Mouse (Mus musculus) CH12.LX (cell line): ENCODE results near the gene Gpr45. TPM values are rescaled to one million over a fixed set of nuclear protein-coding genes. Genes with fewer than 3 reads are reported as not detected.

Experiments
- DNase-seq: peaks from one replicate; pipeline ENCODE4 v3.0.0-alpha.2; 2013; ENCODE audit errors: extremely low read depth
- H3K27ac ChIP-seq: 2 replicates; pipeline ENCODE4 v1.5.1; 2012; ENCODE audit warnings: low read depth, mild to moderate bottlenecking, control low read depth, moderate library complexity; ENCODE audit not compliant: insufficient read depth
- H3K27me3 ChIP-seq: replicated peaks from 2 replicates; pipeline ENCODE3; 2012; ENCODE audit warnings: inconsistent platforms
- H3K36me3 ChIP-seq, 2 experiments: replicated peaks in 1 of 2; 2 replicates each; pipeline versions ENCODE3 to v1.6.1; 2012; ENCODE audit warnings: inconsistent platforms in 1 of 2, low read length in 1 of 2, mild to moderate bottlenecking in 1 of 2, mixed read lengths in 1 of 2, moderate library complexity in 1 of 2; ENCODE audit not compliant: control insufficient read depth in 1 of 2, insufficient read depth in 1 of 2
- H3K4me1 ChIP-seq, 2 experiments: 2 replicates each; pipeline ENCODE4 v1.6.1; 2012; ENCODE audit warnings: inconsistent platforms in 1 of 2, moderate library complexity in 1 of 2; ENCODE audit not compliant: insufficient read depth in 2 of 2, control insufficient read depth in 1 of 2
- H3K4me2 ChIP-seq: 2 replicates; pipeline ENCODE4 v1.6.1; 2012; ENCODE audit warnings: low read depth, mild to moderate bottlenecking, control low read depth; ENCODE audit not compliant: poor library complexity, insufficient read depth, severe bottlenecking
- H3K4me3 ChIP-seq, 3 experiments: fragments of 150-350 bp in 1 of 3; sonication (generic) in 1 of 3; replicated peaks in 1 of 3; 2 replicates each; pipeline versions ENCODE3 to v1.5.1; 2011 to 2012; ENCODE audit warnings: low read depth in 2 of 3, low read length in 2 of 3, mild to moderate bottlenecking in 2 of 3, moderate library complexity in 2 of 3, control low read depth in 1 of 3, improper control_type of control experiment in 1 of 3, inconsistent platforms in 1 of 3, mixed read lengths in 1 of 3; ENCODE audit not compliant: poor library complexity in 1 of 3
- H3K79me2 ChIP-seq: replicated peaks from 2 replicates; pipeline ENCODE4 v1.6.1; 2012; ENCODE audit warnings: mild to moderate bottlenecking, moderate library complexity; ENCODE audit not compliant: control insufficient read depth, poor library complexity, insufficient read depth, severe bottlenecking; ENCODE audit errors: extremely low read depth
- H3K9ac ChIP-seq: 2 replicates; pipeline ENCODE4 v1.6.1; 2012; ENCODE audit warnings: low read depth, mild to moderate bottlenecking, control low read depth, moderate library complexity; ENCODE audit not compliant: insufficient read depth
- H3K9me3 ChIP-seq: replicated peaks from 2 replicates; pipeline ENCODE3; 2012; ENCODE audit warnings: low read length, inconsistent platforms, mixed read lengths
- BHLHE40 ChIP-seq: IDR thresholded peaks from 2 replicates; pipeline ENCODE4 v1.6.1; 2011; ENCODE audit warnings: mild to moderate bottlenecking, low read depth, low read length, improper control_type of control experiment
- CHD1 ChIP-seq: IDR thresholded peaks from 2 replicates; pipeline ENCODE4 v1.6.1; 2012; ENCODE audit warnings: low read depth, low read length, improper control_type of control experiment, inconsistent platforms
- E2F4 ChIP-seq: IDR thresholded peaks from 2 replicates; pipeline ENCODE4 v1.6.1; 2011; ENCODE audit warnings: low read depth, low read length, improper control_type of control experiment; ENCODE audit not compliant: insufficient replicate concordance
- HCFC1 ChIP-seq: IDR thresholded peaks from 2 replicates; pipeline ENCODE4 v1.6.1; 2012; ENCODE audit warnings: low read depth, mild to moderate bottlenecking, inconsistent platforms, low read length, improper control_type of control experiment
- JUND ChIP-seq: conservative IDR thresholded peaks from 2 replicates; pipeline ENCODE4 v1.6.1; 2011; ENCODE audit warnings: low read depth, low read length, improper control_type of control experiment
- KAT2A ChIP-seq: IDR thresholded peaks from 2 replicates; pipeline ENCODE4 v1.6.1; 2012; ENCODE audit warnings: low read length, improper control_type of control experiment, inconsistent platforms; ENCODE audit not compliant: insufficient replicate concordance
- MAZ ChIP-seq: IDR thresholded peaks from 2 replicates; pipeline ENCODE4 v1.6.1; 2012; ENCODE audit warnings: low read depth, mild to moderate bottlenecking, inconsistent platforms, low read length, improper control_type of control experiment, moderate library complexity
- MEF2A ChIP-seq: IDR thresholded peaks from 2 replicates; pipeline ENCODE4 v1.6.1; 2014; ENCODE audit warnings: low read depth, mild to moderate bottlenecking, inconsistent platforms, low read length, improper control_type of control experiment, borderline replicate concordance
- MYC ChIP-seq: IDR thresholded peaks from 2 replicates; pipeline ENCODE4 v1.6.1; 2011; ENCODE audit warnings: low read depth, mild to moderate bottlenecking, improper control_type of control experiment, low read length
- NRF1 ChIP-seq: IDR thresholded peaks from 2 replicates; pipeline ENCODE4 v1.6.1; 2014; ENCODE audit warnings: low read depth, mild to moderate bottlenecking, inconsistent platforms, low read length, improper control_type of control experiment, moderate library complexity
- PAX5 ChIP-seq: IDR thresholded peaks from 2 replicates; pipeline ENCODE4 v1.6.1; 2012; ENCODE audit warnings: low read length, inconsistent platforms, mixed read lengths
- POLR2A ChIP-seq: IDR thresholded peaks from 2 replicates; pipeline ENCODE4 v1.6.1; 2011; ENCODE audit warnings: low read depth, mild to moderate bottlenecking, improper control_type of control experiment, low read length
- POLR2AphosphoS2 ChIP-seq: IDR thresholded peaks from 2 replicates; pipeline ENCODE4 v1.6.1; 2011; ENCODE audit warnings: low read depth, low read length, improper control_type of control experiment
- RCOR1 ChIP-seq: conservative IDR thresholded peaks from 2 replicates; pipeline ENCODE4 v1.6.1; 2012; ENCODE audit warnings: low read depth, mild to moderate bottlenecking, inconsistent platforms, low read length, improper control_type of control experiment
- SMC3 ChIP-seq: IDR thresholded peaks from 2 replicates; pipeline ENCODE4 v1.6.1; 2011; ENCODE audit warnings: low read depth, low read length, improper control_type of control experiment
- TCF12 ChIP-seq: IDR thresholded peaks from 2 replicates; pipeline ENCODE4 v1.6.1; 2014; ENCODE audit warnings: low read depth, mild to moderate bottlenecking, inconsistent platforms, low read length, improper control_type of control experiment
- ZC3H11A ChIP-seq: IDR thresholded peaks from 2 replicates; pipeline ENCODE4 v1.6.1; 2012; ENCODE audit warnings: low read depth, mild to moderate bottlenecking, inconsistent platforms, low read length, improper control_type of control experiment
- ZMIZ1 ChIP-seq: IDR thresholded peaks from 2 replicates; pipeline ENCODE4 v1.6.1; 2012; ENCODE audit warnings: low read depth, mild to moderate bottlenecking, inconsistent platforms, low read length, improper control_type of control experiment
- dilution Hi-C: fragments of 300-500 bp; cut with MboI; formaldehyde crosslinking; loops from 2 replicates; pipeline ENCODE4 v1.14.3; 2020; ENCODE audit warnings: low sequenced_read_pairs; ENCODE audit not compliant: extremely low pct_unique_long_range_greater_than_20kb, extremely low pct_ligation_motif_present
- in situ Hi-C: fragments of 300-500 bp; cut with MboI; formaldehyde crosslinking; loops from 3 replicates; pipeline ENCODE4 v1.14.3; 2019; ENCODE audit warnings: low sequenced_read_pairs, low pct_ligation_motif_present, low pct_unique_long_range_greater_than_20kb, mixed read lengths
- polyA plus RNA-seq: library from polyadenylated mRNA; unstranded; fragments of >175 nt; gene quantifications from 2 replicates; pipeline ENCODE4 v1.2.1, GENCODE M21; 2012; ENCODE audit warnings: low read depth; ENCODE audit not compliant: insufficient read length
- total RNA-seq, 2 experiments: library from RNA; depleted of rRNA; stranded (reverse); fragments of 300-350 nt in 1 of 2; fragments of >200 nt in 1 of 2; gene quantifications; 2 replicates each; pipeline ENCODE4 v1.2.3; 2012 to 2014

Gene Gpr45
- total and polyA plus RNA-seq, 3 experiments: not detected

GRCm38 (mm10) chr1:42917908-42918307 is 34.8 kb upstream of the Gpr45 start:
- no peak overlapping the region for H3K4me2 ChIP-seq
- TF ChIP-seq MYC (no peak), ZC3H11A (no peak), BHLHE40 (peak; percentile 26; the same call in 1 of the 2 replicates), CHD1 (no peak)
- H3K9ac ChIP-seq: no peak overlapping the region
- H3K4me3 ChIP-seq: no peak overlapping the region
- H3K4me1 ChIP-seq: no peaks in the 10 kb centered on the region
- H3K9me3 ChIP-seq: no peaks in the 10 kb centered on the region
- no peaks in the 10 kb centered on the region for H3K27me3 ChIP-seq
- no peaks in the 10 kb centered on the region for H3K79me2 ChIP-seq
- no peak overlapping the region for H3K27ac ChIP-seq
- dilution Hi-C loops (no loop called here), in situ Hi-C loops (loop anchor here (10.0 to 25.0 kb wide), 2 partner anchors 147 to 344 kb away; no protein-coding TSS in a partner anchor)
- no peak for DNase-seq
- no peaks in the 10 kb centered on the region for H3K36me3 ChIP-seq

DNA sequence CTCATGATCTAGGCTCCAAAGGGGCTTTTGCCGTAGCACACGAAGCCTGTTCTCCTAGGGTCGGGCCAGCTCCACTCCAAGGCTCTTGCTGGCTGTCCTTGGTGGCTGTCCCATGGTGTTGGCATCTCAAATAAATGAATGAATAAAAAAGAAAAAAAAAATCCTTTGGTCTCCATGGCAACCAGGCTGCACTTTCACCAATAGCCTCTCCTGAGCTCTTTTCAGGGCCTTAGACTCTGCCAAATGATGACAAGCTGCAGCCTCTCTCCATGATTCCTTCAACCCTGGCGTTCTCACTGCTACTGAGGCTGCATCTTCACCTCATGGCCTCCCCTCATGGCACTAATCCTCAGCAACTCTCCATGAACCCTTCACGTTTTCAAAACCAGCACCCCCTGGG is 28.7 kb upstream of the Gpr45 start:
- dilution Hi-C loops (no loop called here), in situ Hi-C loops (loop anchor here (25.0 kb wide), 1 partner anchor 338 kb away; no protein-coding TSS in a partner anchor)

GRCm38 (mm10) chr1:42933613-42934012 is 19.1 kb upstream of the Gpr45 start:
- no peaks in the 10 kb centered on the region for H3K9me3 ChIP-seq
- dilution Hi-C loops (no loop called here), in situ Hi-C loops (no loop called here)

More for the DNA sequence above, 28.7 kb upstream of the Gpr45 start:
- Histone ChIP-seq H3K4me1 (no peaks in the 10 kb centered on the region), H3K9me3 (no peaks in the 10 kb centered on the region), H3K36me3 (no peaks in the 10 kb centered on the region), H3K27me3 (no peaks in the 10 kb centered on the region), H3K9ac (no peak overlapping the region), H3K79me2 (no peaks in the 10 kb centered on the region), H3K4me3 (no peak overlapping the region), H3K27ac (no peak overlapping the region), H3K4me2 (no peak overlapping the region)
- DNase-seq: no peak
- TF ChIP-seq BHLHE40: no peak
- TF ChIP-seq KAT2A: no peak
- TF ChIP-seq MEF2A: no peak

More at GRCm38 (mm10) chr1:42933613-42934012, 19.1 kb upstream of the Gpr45 start:
- no peak overlapping the region for H3K4me2 ChIP-seq
- no peak overlapping the region for H3K4me3 ChIP-seq
- DNase-seq: no peak
- no peaks in the 10 kb centered on the region for H3K79me2 ChIP-seq
- TF ChIP-seq MAZ (no peak), ZMIZ1 (no peak), POLR2AphosphoS2 (no peak), POLR2A (no peak), SMC3 (no peak), JUND (no peak), PAX5 (no peak), HCFC1 (no peak), NRF1 (no peak), RCOR1 (no peak), TCF12 (no peak), MEF2A (no peak), E2F4 (no peak)
- no peak overlapping the region for H3K27ac ChIP-seq
- H3K9ac ChIP-seq: no peak overlapping the region
- no peaks in the 10 kb centered on the region for H3K4me1 ChIP-seq
- H3K36me3 ChIP-seq: no peaks in the 10 kb centered on the region
- no peaks in the 10 kb centered on the region for H3K27me3 ChIP-seq
